In genomic region chrX:52987905-52988783, GRCm38 (mm10) we compare ENCODE assay signal across 8 mouse cellular contexts. TPM values are rescaled to one million over a fixed set of nuclear protein-coding genes. Genes with fewer than 3 reads are reported as not detected.
DNase-seq lines count a peak whose midpoint lies in the region; ATAC-seq lines count a peak whose summit lies in the region.

Gene Hprt (plus strand): TSS chrX:52988137.

- ATAC-seq in megakaryocyte progenitor cell, adult 5-6 weeks (replicated peaks; ENCODE audit: poor library complexity) = peak; percentile 97

- intact Hi-C loops in left cerebral cortex, postnatal 10 days (cut with DNase I) = no loop called here

- DNase-seq in adrenal gland, adult 18-20 months (ENCODE audit: low spot score in 2 of 2) = peak; percentile 78 to 85
- DNase-seq in embryo, embryonic 10 days (ENCODE audit: low spot score) = peak; percentile 87
- peak; percentile 82 for DNase-seq in gastrocnemius, postnatal 10 days
- peak; percentile 90 for DNase-seq in induced T-regulatory cell, adult 2 months (ENCODE audit: low read depth)
- peak; percentile 68 to 92 for DNase-seq in left cerebral cortex, postnatal 10 days (ENCODE audit: extremely low spot score in 1 of 2, low spot score in 2 of 2)
- DNase-seq in right cerebral cortex, postnatal 10 days (ENCODE audit: low spot score in 2 of 2) = peak; percentile 89 to 90
- peak; percentile 87 for DNase-seq in urinary bladder, postnatal 14 days (ENCODE audit: low spot score)

RNA-seq across cellular contexts. Expression of gene Hprt, which starts in this region (rescaled TPM):
- total RNA-seq in adrenal gland, adult 18-20 months (2021) = 100 to 1,000 TPM; 104 to 114 TPM
- 10 to 100 TPM; 41.0 to 49.2 TPM for total RNA-seq in gastrocnemius, postnatal 10 days (2021)
- total RNA-seq in left cerebral cortex, postnatal 10 days (2021) = 100 to 1,000 TPM; 135 to 160 TPM
- total RNA-seq in megakaryocyte progenitor cell, adult 5-6 weeks (2015) = 392 and 418 TPM in 2 replicates
- total RNA-seq in megakaryocyte progenitor cell, adult 5-6 weeks (2017) = 395 and 396 TPM in 2 replicates

Comparison
In these comparisons a context has a peak if more than half of its experiments do, and no peak if none do; other contexts are left out.
1. Peak in every context shown above with its lines: DNase-seq and ATAC-seq.